Mouse (Mus musculus): ENCODE data around the gene Gins2.

Gins2 gene

DNA sequence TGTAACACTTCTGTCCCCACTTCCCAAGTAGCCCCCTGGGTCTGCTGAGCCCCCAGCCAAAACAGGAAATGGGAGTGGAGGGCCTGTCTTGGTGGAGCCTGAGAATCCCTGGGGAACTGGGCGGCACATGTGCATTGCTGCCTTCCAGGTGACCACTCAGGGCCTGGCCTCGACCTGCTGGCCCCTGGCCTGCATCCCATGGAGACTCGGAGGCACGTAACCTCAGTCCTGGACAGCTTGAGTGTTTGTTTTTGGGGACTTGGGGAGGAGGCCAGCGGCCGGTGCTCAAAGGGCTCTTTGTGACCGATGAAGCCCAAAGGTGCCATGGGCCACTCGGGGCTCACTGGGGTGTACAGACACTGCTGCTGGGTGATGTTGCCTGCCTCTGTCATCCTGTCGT is 41.5 kb downstream of the Gins2 start:
- peak; percentile 38 for DNase-seq (ENCODE audit: low spot score)

DNA sequence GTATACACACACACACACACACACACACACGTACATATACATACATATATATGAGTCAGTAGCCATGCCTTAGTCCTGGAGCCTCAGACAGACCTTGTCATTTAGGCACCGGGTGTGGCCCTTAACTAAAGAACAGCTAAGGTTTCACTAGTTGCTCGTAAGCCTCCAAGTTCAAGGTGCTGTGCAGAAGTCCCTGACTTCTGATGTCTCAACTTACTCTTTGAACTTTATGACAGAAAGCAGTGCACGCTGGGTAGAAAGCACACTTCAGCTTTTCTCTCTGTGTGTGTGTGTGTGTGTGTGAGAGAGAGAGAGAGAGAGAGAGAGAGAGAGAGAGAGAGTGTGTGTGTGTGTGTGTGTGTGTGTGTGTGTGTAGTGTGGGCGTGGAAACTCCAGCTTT is 44.9 kb downstream of the Gins2 start:
- DNase-seq (ENCODE audit: low spot score), result no peak

DNA sequence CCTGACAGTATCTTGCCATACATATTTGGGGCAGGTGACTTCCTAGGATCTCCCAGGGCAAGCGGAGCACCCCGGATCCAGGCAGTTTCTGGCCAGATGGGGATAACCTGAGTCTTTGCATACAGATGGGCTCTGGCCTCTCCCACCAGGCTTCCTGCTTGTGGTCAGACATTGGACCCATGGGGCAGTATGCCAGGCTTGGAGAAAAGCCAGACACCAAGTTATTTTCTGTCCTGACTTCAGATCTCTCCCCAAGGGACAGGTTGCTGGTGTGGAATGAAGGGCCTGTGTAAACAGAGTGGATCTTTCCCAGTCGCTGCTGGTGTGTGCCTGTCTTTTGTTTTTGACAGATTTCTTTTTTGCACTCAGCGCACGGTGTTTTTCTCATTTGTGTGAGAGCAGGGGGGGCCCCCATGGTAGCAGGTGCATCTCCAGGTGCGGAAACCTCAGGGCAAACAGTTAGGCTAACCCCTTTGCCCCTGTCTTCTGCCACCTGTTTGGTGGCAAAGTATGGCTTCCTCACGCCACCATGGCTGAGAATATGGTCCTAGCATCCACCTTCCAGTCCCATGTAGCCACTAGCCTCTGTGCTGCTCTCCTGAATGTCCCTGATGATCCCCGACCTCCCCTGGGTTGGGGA is 45.6 kb downstream of the Gins2 start:
- peak; percentile 99 for DNase-seq (ENCODE audit: low spot score)

DNA sequence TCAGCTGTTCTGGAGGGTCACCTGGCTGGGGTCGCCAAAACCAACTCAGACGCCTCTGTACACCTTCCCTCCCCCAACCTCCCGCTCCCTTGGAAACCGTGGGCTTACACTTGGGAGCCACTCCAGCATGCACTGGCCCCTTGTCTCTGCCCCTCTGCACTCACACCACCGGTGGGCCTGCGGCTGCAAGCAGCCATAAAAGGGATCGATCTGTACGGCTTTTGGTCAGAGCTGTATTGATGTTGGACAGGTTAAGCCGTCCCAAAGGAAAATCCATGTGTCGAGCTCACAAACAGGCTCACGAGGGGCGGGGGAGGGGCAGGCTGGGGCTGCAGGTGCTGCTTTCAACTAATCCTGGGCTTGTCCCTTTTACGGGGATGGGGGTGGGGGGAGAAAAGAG is 46.1 kb downstream of the Gins2 start:
- peak; percentile 65 for DNase-seq (ENCODE audit: low spot score)

DNA sequence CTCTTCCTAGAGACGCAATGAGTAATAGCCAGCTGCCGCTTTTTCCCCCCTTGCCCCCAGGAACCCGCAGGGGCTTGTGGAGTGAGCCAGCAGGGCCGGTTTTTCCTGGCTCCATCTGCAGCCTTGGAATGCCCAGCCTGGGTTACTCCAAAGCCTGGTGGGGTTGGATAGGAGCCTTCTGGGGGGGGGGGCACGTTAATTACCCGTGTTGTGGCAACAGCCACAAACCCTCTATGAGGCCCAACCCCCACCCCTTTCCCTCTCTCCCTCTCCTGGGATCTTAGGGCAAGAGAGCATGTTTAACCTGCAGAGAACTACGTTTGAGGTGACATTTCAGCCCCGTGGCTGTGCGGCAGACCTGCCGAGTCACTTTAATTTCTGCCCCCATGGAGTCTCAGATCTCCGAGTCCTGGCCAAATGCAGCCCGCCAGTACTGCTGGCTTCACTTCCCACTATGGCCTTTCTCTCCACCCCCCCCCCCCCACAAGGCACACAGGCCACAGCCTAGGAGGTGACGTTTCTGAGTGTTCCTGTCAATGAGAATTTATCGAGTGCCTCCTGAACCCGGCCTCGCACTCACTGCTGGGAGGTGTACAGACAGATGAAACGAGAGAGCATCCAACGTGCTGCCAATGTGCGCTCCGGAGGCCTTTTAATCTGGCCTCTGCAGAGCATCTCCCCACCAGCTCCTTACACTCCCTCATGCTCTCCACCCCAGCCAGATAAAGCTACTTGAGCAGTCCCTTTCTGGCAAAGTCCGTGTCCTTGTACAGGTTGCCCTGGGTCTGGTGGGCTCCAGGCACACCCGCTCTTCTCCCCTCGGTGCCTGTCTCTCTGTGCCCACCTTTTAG is 49.1 kb downstream of the Gins2 start:
- DNase-seq (ENCODE audit: low spot score), result peak; percentile 65

DNA sequence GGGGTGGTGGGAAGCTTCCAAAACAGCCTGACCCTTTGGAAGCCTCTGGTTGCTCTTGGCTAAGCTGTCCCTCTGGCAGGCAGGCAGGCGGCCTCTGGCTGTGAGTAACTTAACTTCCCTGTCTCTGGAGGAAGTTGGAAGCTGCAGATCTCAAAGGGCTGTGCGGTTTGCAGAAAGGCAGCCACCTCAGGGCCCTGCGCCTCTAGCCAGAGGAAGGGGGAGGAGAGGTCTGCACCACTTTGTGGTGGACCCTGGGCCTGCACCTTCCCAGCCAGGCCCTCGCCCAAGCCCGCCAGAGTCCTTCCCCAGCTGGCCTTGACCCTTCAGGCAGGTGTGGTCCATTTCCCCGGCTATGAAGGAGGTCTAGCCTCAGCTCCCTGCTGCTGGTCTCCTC is 49.7 kb downstream of the Gins2 start:
- peak; percentile 76 for DNase-seq (ENCODE audit: low spot score)

DNA sequence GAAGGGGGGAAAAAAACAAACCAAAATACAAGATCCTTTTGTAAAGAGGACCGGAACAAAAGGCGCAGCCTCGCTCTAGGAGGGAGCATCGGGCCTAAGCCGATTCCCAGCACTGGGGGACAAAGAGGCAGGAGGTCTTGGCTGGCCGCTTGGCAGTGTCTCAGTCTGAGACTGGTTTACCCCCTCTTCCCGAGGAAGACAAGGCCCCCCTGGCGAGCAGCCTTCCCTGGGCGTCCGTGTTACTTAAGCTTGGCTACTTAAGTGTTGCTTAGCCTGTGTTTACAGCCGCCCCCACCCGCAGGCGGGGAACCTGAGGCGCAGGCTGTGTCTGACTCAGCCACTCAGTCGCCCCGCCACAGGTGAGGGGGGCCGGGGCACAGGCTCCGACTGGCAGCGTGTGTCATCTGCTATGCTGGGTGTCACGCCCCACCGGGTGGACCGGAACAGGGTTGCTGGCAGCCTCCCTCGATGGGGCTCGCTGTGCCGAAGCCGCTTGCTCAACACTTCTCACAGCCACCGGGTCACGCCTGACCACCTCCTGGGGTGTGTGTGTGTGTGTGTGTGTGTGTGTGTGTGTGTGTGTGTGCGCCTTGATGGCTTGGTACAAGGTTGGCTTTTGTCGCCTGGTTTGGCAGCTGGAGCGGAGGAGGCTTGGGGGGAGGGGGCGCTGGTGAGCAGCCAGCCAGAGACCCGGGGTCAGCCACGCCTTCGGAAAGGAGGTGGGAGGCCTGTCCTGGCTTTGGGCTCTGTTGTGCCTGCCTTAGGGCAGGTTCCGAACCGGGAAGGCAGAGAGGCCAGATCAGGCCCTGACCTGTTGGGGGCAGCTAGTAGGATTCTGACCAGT is 50.5 kb downstream of the Gins2 start:
- peak; percentile 82 for DNase-seq (ENCODE audit: low spot score)

DNA sequence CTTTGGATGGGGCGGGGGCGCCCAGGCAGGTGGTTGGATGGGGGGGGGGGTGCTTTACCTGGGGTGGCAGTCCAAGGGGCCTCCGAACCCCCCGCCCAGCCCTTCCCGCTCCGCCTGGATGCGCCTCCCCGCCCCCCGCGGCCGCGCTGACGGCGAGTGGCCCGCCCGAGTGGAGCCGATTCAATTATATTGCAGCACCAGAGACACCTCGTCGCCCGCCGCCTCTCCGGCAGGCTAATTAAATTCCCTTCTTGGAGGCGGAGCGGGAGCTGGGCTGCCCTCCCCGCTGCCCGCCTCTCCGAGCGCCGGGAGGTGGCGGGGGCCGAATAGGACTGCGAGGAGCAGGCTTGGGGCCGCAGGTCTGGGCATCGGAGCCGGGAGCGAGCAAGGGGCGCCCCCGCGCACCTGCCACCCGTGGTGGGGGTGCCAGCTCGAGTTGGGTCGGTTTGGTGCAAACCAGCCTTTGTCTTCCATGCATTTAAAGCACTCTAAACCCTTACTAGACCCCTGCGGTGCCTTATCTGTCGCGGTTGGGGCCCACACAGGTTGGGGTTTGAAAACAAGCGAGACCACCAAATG is 51.2 kb downstream of the Gins2 start:
- peak; percentile 93 for DNase-seq (ENCODE audit: low spot score)

DNA sequence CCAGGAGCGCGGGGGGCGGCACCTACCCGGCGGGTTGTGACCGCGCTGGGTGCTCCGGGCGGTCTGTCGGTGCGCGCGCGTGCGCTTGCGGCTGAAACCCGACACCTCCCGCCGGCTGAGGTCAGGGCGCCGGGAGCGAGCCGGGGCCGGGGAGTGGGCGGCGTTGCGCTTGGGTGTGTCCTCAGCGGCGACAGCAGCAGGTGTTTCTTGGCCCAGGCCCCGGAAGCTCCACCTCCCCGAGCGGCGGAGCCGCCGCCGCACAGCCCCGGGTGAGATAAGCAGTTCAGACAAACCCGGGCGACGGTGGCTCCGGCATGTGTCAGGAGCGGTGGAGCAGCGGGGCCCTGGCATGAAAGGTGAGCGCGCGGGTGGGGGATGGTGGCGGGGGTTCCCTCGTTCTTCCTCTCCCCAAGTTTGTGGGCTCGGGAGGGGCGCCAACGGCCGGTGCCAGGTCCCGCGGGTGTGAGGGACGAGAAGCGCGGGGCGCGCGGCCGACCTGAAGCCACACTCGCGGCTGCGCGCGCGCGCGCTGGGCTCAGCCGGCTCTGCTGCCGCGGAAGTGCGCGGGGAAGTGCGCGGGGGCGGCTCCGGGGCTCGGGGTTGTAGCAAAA is 51.8 kb downstream of the Gins2 start:
- peak; percentile 89 for DNase-seq (ENCODE audit: low spot score)

DNA sequence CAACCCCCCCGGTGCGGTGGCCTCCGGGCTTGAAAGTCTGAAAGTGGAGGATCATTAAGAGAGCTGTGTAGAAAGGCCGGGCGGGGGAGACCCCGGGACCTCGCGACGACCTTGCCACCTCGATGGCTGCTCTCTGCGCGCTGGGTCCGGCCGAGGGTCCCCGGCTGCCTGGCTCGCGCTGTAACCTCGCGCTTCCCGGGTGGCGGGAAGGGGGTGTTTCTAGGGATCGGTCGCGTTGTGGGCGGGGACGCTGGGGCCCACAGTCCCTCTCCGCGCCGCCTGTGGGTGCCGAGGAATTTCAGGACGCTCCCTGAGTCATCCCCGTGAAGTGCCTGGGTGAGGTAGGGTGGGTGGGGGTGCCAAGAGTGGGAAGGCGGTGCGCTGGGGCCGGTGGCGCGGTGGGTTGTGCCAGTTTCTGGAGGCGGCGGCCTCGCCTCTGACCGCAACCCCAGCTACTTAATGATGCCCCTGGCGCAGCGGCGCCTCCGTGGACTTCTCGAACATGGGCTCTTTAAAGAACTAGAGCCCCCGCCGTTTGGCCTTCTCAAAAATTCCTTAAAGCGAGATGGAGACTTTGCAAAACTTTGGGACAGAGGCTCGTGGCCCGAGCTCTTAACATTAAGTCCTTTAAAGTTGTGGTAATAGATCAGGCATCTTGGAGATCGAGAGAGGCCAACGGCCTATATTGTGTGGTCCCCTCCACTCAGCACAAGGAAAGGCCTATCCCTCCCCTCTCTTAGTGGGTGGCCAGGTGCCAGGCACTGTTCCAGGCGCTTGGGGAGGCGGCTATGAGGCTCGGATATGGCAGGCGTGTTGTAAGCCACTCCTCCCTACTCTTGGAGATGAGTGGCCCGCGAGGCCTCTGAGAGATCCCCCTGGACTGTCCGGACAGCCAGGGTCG is 52.5 kb downstream of the Gins2 start:
- DNase-seq (ENCODE audit: low spot score), result peak; percentile 85

DNA sequence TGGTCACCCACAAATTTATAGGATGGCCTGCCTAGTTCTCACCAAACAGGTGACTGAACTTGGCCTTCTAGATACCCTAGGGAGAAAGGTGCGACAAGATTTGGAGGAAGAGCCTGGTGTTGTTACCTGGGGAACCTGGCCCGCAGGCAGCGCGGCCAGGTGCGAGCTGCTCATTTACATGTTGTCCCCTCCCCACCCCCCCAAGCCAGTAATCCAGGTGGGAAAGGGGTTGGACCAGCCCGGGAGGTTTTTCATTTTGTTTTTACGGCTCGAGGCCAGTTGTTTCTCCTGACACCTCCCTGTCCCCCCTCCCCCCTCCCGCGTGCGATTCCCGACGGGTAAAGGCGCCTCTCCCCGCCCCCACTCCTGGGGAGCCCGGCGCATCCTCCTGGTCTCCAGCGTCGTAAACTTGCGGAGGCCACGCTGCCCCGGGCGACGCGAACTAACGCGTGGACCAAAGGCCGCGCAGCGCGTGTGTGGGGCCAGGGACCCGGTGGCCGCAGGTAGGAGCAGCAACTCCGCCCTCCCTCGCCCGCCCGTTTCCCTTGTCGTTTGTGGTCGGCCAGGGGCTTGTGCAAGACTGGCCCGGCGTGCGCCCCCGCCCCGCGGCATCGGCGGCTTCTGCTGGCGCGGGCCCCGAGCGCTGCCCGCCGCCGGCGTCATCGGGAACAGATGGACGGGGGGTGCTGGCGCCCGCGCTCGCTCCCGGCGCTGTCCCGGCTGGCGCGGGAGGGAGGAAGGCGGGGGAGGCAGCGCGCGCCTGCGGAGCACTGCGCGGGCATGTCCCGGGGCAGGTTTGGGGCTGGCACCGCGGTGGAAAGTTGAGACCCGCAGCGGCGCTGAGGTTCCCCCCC is 53.4 kb downstream of the Gins2 start:
- DNase-seq (ENCODE audit: low spot score), result peak; percentile 68

DNA sequence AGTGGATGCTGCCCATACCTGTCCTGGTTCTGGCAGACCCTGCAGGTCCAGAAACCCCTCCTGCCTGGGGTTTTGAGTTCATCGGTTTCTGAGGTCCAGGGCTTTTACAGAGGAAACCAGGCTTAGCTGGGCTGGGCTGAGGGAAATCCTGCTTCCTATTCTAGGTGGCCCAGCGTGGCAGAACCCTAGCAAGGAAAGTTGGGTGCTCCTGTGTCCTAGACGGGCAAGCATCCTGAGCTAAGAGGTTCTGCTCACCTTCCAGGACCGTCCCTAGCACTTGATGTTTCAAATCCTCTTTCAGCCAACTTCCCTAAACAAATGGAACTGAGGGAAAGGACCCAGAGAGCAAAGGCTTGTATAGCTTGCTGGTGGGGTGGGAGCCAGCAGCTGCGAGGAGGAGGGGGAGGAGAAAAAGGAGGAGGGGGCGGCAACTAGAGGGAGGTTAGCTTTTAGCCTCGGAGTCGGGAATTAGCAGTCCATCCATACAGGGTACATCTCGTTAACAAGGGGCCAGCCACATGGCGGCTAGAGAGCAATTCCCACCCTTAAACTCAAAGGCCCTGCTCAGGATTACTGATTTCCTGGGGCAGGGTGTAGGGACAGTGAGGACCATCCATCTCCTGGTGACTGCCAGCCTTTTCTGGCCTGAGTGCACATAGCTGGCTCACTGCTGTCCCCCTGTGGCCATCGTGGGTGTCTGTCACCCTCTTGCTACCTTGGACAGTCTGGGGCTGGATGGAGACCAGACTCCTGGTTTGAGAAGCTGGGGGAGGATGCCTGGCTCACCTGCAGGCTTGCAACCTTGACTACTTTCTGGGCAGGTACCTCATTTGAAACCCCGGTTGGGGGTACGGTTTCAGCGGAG is 54.4 kb downstream of the Gins2 start:
- DNase-seq (ENCODE audit: low spot score), result peak; percentile 95

DNA sequence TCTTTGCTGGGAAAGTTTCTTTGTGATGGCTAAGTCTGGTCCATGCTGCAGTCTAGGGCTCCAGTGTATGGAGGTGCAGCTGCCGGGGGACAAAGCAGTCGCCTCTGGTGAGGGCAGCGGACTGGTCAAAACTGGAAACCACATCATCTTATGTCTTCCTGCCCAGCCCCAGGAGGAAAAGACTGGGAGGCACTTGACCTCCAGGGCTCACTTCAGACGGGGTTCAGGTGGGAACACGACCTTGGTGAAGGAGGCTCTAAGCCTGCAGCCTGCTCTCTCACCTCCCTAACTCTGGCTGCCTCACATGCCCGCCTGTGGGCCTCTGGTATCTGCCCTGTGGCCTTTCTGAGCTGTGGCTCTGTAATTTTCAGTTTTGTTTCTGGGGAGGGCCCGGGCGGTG is 55.0 kb downstream of the Gins2 start:
- DNase-seq (ENCODE audit: low spot score), result no peak

DNA sequence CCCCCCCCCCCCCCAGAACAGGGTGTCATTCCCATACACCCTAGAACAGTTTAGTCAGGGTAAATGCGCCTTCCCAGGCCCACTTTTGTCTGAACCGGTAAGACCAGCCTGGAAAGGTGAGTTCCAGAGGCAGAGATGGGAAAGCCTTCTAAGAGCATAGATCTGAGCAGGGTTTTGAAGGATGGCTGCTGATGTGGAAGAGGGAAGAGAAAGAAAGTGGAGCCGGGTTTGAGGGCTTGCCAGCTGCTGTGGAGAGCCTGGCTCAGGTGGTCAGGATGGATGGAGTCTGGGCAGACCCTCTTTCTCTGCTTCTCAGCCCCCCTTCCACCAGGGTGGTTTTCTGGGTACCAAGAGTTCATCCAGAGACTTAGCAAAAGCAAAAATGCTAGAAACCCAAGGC is 55.7 kb downstream of the Gins2 start:
- DNase-seq (ENCODE audit: low spot score), result no peak

DNA sequence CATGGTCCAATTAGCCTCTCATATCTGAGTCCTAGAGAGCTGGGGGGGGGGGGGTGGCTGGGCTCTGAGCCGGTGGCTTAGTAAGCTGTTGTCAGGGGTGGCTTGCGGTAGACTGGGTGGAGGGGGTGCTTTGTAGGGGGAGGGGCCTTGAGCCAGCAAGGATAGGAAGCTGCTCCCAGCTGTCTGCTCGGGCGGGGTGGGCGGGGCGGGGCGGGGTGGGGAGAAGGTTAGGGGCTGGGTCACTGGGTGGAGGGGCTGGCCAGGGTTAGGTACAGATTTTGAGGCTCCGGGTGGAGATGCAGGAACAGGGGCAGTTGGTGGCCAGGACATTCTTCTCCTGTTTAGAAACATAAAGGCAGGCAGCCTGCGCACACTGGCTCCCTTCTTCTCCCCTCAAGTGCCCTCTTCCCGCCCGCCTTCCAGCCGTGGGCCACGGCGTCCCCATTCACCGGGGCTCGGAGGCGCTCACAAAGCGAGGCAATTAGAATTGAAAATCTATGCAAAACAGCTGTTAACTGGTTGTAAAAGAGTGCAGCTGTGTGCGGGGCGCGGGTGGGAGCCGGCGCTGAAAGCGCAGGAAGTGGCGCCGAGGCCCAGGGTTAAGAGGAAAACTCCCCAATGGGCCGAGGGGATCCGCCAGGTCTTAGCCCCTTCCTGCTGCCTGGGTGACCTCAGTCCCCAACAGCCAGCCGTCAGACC is 56.4 kb downstream of the Gins2 start:
- no peak for DNase-seq (ENCODE audit: low spot score)

DNA sequence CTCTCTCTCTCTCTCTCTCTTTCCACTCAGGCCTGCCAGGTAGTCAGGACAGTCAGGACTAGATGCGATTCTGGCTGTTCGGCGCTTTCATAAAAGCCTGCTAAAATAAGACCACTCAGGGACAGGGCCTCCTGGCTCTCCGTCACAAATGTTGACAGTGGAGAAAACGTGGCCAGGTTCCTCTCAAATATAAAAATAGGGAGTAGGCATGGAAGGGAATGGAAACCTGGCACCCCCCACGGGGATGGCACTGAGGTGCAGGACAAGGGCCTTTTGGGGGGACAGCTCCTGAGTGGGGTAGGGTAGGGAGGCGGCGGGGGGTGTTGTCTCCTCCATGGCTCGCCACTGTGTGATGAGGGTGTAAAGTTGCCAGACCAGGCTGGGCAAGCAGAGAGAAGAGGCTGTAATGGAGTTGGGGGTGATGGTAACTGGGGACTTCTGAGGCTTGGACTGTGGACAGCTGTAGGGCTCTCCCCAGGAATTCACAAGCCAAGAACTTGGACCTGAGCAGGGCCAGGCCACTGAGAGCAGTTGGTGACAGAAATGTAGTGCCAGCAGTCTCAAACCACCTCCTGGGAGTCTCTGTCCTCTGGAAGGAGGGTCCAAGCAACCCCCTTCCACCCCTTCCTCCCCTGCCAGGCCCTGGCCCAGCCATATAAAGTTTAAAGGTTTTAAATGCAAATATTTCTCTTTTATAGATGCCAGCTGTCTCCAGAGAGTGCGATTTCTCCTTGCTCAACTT is 57.2 kb downstream of the Gins2 start:
- no peak for DNase-seq (ENCODE audit: low spot score)

DNA sequence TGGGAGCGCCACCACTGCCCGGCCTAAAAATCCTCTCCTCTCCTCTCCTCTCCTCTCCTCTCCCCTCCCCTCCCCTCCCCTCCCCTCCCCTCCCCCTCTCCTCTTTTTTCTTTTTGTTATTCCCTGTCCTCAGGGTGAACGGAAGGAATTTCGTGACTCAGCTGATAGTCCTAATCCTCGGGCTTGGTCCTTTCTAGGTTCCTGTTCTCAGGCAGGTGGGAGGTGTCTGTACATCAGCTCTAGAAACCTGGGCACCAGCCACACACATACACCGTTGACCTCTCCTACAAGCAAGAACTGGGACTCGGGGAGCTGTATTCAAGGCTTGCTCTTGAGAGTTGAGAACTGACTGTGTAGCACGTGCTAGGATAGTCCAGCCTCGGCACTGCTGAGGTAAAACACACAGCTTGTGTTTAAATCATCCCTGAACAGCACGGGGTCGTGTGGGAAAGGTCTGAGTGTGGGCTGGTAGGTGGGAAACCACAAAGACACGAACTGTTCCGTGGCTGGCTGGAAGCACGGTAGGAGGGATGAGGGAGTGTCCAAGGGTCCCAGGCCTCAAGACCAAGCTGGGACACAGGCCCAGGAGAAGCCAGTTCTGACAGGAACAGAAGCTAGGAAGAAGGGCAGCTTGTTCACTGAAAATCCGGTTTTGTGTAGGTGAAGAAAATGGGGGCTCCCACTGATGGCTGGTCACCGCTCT is 58.0 kb downstream of the Gins2 start:
- DNase-seq (ENCODE audit: low spot score), result no peak

Data from MN1 (cell line).